Mouse (Mus musculus): Measurements from ENCODE around the gene Rbms1. TPM values are rescaled to one million over a fixed set of nuclear protein-coding genes. Genes with fewer than 3 reads are reported as not detected.

Rbms1 gene
- total RNA-seq, 2 experiments from 2014 or later = 95.2 to 98.9 TPM

GRCm38 (mm10) chr2:60751274-60751673 is 211.7 kb downstream of the Rbms1 start:
- DNase-seq = no peak

GRCm38 (mm10) chr2:60750591-60750990 is 212.4 kb downstream of the Rbms1 start:
- DNase-seq = no peak

DNA sequence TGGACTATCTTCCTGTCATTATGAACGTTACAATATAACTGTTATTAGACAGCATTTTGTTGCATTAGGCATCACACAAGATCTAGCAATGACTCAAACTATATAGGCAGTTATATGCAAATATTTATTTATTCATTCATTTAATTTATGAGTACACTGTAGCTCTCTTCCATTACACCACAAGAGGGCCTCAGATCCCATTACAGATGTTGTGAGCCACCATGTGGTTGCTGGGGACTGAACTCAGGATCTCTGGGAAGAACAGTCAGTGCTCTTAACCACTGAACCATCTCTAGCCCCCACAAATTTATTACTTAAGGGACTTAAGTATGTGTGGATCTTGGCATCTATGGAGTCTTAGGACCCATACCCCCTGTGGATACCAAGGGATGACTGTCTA is 214.4 kb downstream of the Rbms1 start:
- DNase-seq = no peak

DNA sequence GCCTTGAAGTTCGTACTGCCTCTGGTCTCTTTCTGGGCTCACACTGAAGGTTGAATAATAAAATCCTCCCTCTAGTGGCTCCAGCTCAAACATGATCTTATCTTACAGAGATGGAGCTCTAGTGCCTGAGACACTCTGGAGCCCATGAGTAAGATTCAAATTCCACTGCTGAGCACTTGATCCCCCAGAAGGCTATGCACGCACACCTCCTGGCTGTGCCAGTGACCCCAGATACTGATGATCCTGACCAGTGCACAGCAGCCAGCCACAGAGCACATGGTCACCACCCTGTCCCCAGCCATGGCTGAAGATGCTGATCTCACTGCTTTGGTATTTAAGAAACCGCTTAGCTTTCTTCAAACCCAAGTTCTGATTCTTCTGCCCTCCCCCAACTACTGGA is 215.4 kb downstream of the Rbms1 start:
- peak; percentile 25 for DNase-seq

- no peak for DNase-seq
Measured at GRCm38 (mm10) chr2:60744674-60745073, 218.3 kb downstream of the Rbms1 start.

DNA sequence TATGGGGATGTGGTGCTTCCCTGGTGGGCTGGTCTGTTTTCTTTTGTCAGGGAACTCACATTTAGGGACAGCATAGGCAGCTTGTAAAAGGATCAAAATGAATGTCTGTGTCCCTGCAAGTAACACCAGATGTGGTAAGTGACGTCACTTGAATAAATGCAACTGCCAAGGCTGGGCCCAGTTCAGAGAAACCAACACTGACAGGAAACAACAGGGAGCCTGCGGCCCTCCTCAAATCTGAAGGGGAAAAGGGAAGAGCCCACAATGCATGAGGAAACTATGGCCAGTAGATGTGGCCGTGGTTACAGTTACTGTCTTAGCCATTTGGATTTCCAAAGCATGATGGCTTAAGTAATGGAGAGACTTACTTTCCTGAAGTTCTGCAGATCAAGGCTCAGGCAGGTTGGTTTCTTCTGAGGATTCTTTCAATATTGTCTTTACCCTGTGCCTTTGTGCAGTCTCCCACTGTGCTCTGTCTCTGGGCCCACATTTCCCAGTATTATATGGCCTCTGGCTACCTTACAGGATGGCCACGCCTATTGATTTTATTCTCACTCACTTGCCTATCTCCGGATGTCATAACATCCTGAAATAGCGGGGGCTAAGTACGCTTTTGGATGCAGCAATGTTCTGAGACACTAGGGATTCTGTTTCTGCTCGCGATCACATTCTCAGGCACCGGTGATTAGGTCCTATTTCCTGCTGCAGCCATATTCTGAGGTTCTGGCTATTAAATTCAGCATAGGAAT is 223.4 kb downstream of the Rbms1 start:
- no peak for DNase-seq

- no peak for DNase-seq
Measured at GRCm38 (mm10) chr2:60730929-60731328, 232.1 kb downstream of the Rbms1 start.

DNA sequence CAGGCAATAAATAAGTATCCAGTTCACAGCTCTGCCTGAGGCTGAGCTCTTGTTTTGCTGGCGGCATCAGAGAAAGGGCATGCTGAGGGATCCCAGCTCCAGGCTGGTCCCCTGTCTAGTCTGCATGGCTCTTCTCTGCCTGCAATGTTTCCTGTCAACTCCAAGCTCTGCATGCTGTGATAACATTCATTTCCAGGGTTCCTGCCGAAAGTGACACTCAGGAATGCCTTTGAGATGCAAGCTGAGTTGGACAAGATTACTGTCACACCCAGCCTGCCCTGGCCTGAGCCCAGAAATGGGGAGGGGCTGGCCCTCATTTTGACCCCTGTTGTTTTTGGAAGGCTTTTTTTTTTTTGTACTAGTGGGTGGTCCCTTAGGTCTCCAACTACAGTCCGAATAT is 233.0 kb downstream of the Rbms1 start:
- DNase-seq = peak; percentile 73

- DNase-seq = no peak
Measured at GRCm38 (mm10) chr2:60728902-60729585, 233.9 kb downstream of the Rbms1 start.

DNA sequence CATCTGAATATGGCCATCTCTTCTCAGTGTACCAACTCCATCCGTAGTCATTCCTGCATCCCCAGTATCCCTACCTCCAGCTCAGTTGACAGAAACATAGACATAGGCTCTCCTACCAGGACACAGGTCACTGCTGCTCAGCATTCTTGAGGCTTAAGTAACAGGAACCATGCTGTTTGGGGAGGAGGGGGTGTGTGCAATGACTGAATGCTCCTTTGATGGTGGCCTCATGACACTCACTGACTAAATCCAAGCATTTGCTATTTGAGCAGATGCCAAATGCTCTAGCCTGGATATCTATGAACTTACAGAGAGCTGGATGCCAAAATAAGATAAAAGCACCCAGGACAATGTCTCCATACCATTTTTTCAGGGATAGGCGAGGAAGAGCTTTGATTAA is 238.3 kb downstream of the Rbms1 start:
- no peak for DNase-seq

GRCm38 (mm10) chr2:60722967-60723366 is 240.0 kb downstream of the Rbms1 start:
- DNase-seq = no peak

DNA sequence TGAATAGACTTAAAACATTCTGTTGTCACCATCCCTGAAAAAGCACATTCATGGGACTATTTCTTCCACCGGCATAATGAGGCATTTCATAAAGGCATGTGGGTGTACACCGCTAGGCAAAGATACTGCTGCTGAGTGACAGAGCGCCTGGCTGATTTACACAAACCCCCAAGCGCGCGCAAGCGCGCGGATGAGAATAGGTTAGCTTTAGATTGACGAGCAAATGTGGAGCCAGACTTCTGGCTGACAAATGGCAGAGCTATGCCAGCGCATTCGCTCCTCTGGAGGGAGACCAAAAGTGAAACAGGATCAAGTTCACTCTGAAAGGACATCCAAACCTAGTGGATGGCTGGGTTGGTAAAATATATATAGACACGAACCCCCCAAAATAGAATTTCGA is 240.5 kb downstream of the Rbms1 start, which contains the start of gene Itgb6:
Gene Itgb6, minus strand, starts transcription at position 130 of the 400 bp plus-strand sequence.
- DNase-seq = peak; percentile 69

- peak; percentile 65 for DNase-seq
Measured at GRCm38 (mm10) chr2:60720906-60721305, 242.1 kb downstream of the Rbms1 start.

DNA sequence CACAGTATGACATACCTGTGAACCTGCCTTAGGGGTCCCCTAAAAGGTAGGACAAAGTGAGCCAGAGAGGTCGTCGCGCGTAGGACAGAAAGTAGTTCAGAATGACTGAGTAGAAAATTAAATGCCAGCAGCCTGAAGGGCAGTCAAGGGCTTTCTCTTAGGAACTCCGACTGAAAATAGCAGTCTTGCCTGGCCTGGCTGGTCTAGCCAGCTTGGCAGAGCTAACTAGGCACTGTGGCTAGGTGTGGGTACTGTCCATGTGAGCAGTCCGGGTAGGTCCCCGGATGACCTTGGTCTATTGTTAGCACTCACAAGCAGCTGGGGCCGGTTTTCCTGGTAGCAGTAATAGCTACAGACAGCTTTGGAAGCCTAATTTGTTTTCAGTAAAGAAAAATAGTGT is 242.8 kb downstream of the Rbms1 start:
- peak; percentile 75 for DNase-seq

DNA sequence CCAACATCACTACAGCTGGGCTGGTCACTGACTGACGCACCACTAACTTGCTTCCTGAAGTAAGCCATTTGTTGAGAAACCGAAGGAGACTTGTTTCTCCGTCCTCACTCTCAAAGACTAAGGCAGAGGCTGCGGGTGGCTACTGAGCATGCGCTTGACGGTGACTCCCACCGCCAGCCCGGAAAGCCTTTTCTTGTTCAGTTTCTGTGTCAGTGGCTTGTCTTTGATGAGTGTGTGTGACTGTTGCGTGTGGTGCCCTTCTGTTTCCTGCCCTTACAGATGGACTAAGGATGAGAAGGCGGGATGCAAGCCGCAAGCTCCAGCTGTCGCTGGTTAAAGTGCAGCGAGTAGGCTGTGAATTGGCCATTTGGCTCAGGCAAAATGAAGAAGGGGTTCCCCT is 245.6 kb downstream of the Rbms1 start:
- DNase-seq = peak; percentile 32

DNA sequence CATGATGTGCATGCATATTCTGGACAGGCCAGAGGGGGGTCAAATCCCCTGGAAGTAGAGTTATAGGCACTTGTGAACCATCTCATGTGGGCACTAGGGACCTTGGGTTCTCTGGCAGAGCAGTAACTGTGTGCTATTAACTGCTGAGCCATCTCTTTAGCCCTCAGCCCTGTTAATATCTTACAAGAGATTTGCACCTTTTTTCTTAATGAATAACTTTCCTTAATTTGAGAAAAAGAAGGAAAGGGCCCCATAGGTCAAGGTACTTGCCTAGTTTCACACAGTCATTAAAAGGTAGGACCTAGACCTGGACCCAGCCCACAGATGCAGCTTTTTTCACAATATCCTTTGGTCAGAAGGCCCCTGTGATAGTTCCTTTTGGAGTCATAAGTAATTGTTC is 246.4 kb downstream of the Rbms1 start:
- no peak for DNase-seq

GRCm38 (mm10) chr2:60715771-60716170 is 247.2 kb downstream of the Rbms1 start:
- no peak for DNase-seq

- DNase-seq = no peak
Measured at GRCm38 (mm10) chr2:60714971-60715502, 248.0 kb downstream of the Rbms1 start.

- DNase-seq = no peak
Measured at GRCm38 (mm10) chr2:60714475-60714874, 248.5 kb downstream of the Rbms1 start.

- DNase-seq = no peak
Measured at GRCm38 (mm10) chr2:60713857-60714256, 249.1 kb downstream of the Rbms1 start.

DNA sequence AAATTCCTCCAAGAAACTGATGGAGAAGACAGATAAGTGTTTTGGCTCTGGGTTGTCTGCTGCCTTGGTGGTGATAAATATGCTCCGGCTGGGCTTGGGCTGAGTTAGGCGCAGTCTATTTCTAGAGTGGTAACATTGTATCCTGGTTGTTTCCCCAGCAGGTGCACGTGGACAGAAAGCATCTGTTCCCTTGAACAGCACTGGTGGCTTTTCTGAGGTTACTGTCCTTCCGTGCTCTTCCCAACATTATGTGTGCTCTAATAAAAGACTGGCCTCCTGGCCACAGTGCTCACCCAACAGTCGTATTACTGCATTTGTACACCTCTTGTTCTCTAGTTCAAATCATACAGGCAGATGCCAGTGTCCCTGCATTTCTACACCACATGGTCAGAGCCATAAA is 250.1 kb downstream of the Rbms1 start:
- no peak for DNase-seq

- no peak for DNase-seq
Measured at GRCm38 (mm10) chr2:60712483-60712882, 250.5 kb downstream of the Rbms1 start.

DNA sequence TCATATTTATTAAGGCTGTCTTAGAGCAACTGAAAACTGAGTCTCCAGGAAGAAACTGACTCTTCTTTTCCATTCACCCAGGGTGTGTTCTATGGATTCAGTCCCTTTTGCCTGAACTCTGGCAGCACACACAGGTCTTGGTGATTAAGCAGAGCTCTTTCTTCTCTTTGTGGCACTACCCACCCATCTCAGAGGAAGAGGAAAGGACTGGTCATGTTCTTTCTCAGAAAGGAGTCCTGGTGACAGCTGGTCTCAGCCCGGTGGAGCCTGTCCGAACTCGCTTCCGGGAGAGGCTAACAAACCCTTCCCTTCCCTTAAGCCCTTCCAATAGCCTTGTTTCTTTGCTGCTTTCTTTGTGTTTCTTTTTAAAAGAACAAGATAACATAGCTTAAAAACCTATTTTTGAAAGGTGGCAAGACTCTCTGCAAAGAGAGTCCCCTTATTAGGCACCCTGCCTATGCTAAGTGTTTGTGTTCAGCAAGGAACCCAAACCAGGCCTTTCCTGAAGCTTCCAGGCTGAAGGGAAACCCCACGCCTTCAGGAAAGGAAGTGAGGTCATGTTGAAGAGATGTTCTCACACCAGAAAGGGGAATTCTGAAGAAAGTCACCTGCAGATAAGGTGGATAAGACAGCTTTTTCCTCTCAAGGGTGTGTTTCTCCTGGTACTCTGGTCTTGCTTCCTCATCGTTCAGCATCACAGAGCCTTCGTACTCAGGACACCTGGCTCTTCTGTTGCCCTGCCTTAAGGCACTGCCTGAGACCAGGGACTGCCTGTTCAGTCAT is 251.7 kb downstream of the Rbms1 start:
- DNase-seq = no peak

Measured in heart, postnatal 4 days (tissue).